Mouse (Mus musculus) spleen, adult 2 months (tissue): ENCODE data around the gene Caln1.

Experiments used
- CTCF ChIP-seq: fragments of 200-500 bp; IDR thresholded peaks from 2 replicates; pipeline ENCODE4 v1.5.1; 2011; ENCODE audit warnings: mild to moderate bottlenecking, inconsistent platforms; ENCODE audit not compliant: insufficient read depth, insufficient read length, insufficient replicate concordance; ENCODE audit errors: extremely low read depth
- POLR2A ChIP-seq: fragments of 200-500 bp; IDR thresholded peaks from 2 replicates; pipeline ENCODE4 v1.6.1; 2011; ENCODE audit warnings: low read depth, low read length, inconsistent platforms

DNA sequence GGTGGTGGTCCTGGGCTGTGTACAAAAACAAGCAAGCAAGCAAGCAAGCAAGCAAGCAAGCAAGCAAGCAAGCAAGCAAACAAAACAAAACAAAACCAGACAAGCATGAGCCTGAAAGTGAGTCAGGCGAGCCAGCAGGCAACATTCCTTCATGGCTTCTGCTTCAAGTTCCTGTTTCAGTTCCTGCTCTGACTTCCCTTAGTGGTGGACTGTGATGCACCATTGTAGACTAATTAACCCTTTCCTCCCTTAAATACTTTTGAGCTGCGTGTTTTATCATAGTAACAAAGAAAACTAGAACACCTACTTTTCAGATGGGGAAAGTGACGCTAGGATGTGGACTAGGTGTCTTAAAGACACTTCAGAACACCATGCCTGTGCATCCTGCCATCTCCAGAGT lies 244.4 kb downstream of the Caln1 start:
- TF ChIP-seq CTCF (no peak), POLR2A (no peak)
